Mouse (Mus musculus) kidney, adult 2 months (tissue): ENCODE data around the gene Fam178b.

Source experiments
- CTCF ChIP-seq: fragments of 200-500 bp; conservative IDR thresholded peaks from 2 replicates; pipeline ENCODE4 v1.5.1; 2011; ENCODE audit warnings: low read depth, mild to moderate bottlenecking, control low read depth, low read length, moderate library complexity, mixed read lengths; ENCODE audit not compliant: insufficient read depth, insufficient read length
- POLR2A ChIP-seq: fragments of 200-500 bp; IDR thresholded peaks from one replicate; pipeline ENCODE4 v1.6.1; 2011; ENCODE audit warnings: low read depth, low read length, control low read depth

DNA sequence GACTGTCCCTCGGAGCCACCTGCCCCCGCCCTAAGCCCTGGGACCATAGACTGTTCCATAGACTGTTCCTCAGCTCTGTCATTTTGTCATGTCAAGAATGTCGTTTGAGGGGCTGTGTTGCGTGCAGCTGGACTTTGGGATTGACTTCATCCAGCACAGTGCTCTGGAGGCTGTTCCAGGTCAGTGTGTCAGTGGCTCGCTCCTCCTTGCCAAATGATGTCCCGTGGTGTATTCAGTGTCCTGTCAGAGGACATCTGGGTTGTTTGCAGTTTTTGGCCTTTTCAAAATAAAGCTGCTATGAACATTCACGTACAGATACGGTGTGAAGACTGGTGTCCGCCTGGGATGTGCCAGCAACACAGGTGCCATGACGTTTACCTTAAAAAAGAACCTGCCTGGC is 156.1 kb downstream of the Fam178b start:
- TF ChIP-seq POLR2A (no peak), CTCF (no peak)
